Mouse (Mus musculus): Measurements from ENCODE around the gene Gm10097. TPM values are rescaled to one million over a fixed set of nuclear protein-coding genes. Genes with fewer than 3 reads are reported as not detected.

The Gm10097 gene
- total RNA-seq (2021), result under 1 TPM; 0.54 to 0.72 TPM
- long read RNA-seq, experiment 1, result 0 reads
- long read RNA-seq, experiment 2, partial matches to known transcripts, result 0 of 1 reads
- long read RNA-seq, experiment 2, other reads (novel, unspliced or antisense), result 0 of 1 reads

DNA sequence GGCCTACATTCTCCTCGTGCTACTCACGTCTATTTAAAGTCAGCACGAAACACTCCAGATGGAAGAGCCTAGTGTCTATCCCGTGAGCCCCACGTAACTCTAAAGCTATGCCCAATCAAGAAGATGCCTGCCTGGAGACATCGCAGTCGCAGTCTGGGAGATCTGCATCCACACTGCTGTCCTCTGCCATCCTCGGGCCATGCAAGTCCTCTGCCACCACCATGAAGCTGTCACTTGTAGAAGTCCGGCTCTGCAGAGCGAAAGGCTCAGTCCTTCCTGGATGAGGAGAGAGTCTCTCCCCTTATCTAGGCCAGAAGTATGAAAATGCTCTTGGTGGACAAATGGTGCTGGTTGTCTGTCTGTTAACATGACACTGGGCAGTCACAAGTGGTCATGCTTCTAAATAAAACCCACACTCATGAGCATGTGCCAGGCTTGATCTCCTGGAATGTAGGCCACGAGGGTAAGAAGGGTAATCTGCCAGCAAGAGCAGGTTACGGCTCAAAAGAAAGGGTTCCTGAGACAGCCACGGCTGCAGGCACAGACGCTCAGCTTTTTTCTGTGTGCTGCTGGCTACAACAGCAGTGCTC is at the start of gene Gm10097:
Gene Gm10097 (plus strand): TSS at position 517 of the 590 bp plus-strand sequence.
- DNase-seq, result no peak

GRCm38 (mm10) chr10:5025906-5026305 is 43.1 kb upstream of the Gm10097 start:
- no peak for DNase-seq

DNA sequence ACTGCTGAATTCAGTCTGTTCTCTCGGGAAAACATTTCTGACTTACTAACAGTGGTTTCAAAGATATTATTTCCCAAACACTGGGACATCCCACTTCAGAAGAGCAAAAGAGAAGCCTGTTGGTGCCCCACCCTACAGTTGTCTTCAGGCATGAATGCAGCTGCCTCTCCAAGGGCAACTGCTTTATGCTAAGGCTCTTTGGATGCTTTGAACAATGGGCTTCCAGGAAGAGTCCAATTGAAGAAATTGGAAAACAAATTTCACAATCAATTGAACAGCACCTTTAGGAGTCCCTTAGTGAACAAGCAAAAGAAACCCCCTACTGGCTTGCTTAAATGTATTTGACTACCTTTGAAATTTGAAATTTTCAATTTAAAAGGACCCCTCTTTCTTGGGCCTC is 41.8 kb upstream of the Gm10097 start:
- DNase-seq, result no peak

DNA sequence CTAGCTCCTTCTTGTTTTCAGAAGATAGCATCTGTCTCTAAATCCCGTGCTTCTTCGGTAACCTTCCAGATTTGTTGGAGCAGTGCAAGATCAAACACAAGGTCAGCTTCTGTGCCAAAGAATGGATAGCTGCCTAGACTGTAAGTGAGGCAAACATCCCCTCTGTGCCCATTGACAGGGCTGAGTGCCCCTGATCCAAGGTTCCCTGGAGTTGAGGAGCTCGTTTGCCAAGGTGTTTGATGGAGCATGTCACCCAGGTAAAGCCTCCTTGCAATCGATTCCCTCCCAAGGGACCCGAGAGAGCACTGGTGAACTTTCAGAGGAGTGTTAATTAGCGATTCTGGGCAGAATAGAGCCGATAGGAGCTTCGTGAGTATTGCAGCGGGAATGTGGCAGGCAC is 40.7 kb upstream of the Gm10097 start:
- DNase-seq, result no peak

DNA sequence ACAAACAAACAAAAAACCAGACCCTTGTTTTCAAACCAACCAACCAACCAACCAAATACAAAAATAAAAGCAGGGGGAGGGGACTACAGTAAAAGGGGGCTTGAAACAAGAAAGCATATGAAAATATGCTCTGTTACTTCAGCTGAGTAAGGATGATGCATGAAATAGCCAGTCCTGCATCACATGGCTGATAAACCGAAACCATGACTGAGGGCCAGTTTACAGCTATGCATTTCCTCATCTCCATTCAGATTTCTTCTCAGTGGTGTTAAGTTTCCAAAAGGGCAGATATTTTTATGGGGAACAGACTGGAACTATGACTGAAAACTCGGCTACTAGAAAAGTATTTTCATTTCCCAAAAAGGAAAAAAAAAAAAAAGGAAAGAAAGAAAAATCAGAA is 39.8 kb upstream of the Gm10097 start:
- no peak for DNase-seq

- no peak for DNase-seq
These were observed 39.1 kb upstream of the Gm10097 start for GRCm38 (mm10) chr10:5029883-5030282.

DNA sequence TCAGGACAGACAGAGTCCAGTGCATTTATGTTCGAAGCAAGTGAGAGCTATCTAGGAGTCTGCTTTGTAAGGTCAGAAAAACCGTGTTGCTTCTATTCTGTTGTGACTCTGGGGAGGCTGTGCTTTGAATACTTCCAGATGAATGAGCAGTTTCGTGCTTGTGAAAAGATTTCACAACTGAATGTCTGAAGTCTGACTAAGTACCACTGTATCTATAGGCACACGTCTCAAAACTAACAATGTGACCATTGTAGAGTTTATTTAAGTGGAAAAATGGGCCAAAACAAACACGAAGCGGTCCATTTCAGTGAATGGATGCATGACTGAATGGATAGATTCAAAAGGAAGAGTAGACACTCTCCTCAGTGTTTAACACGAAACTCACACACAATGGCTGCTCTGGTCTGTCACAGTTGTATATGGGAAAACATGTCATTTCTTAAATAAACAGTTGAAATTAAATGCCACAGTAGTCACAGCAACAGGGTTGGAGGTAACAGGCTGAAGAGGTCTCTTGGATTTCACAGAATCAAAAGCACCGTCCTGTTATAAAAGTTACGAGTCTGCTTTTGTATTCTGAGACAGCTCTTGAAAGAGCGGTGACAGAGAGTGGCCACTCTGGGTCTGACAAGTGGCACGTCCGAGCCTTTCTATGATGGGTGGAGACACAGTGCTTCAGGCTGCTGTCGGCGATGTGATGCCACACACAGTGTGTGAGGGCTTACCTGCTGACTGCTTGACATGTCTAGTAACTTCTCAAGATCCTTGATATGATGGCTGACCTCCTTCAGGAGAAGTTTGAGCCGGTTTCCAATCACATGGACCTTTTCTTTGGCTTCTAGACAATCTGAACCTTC is 36.6 kb upstream of the Gm10097 start:
- DNase-seq, result no peak

- DNase-seq, result no peak
These were observed 27.7 kb upstream of the Gm10097 start for GRCm38 (mm10) chr10:5041254-5041653.

DNA sequence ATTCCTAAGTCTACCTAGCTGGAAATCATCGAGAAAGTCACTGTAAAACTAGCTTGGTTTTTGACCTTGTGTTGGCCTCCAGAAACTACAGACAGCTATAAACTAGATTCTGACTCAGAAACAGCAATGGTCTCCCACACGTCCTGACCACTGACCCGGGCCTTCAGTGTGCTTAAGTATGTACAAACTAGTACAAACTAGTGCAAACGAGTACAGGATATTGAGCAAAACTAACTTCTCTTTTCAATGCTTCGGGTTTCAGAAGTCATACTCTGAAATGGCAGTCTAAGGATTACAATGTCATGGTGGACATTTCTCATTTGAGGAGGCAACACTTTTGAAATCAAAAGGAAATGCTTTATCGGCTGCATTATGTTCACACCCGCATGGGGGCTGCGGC is 24.5 kb upstream of the Gm10097 start:
- DNase-seq, result no peak

DNA sequence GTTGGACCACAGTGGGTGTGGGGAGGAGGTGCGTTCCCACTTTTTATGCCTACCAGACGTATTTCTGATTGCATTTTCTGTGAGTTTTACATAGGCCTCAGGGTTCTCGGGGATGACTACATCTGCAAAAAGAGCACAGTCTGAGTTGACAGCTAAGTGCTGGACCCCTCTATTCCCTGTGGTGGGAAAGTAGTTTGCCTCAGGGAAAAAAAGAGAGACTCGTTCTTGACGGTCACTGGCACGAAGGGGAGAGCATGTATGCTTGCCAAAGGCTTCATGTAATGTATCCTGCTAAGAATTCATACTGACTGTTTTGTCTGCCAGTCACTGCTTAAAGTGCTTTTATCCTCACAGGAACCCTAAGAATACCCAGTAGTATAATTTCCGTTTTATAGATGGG is 23.8 kb upstream of the Gm10097 start:
- DNase-seq, result no peak

GRCm38 (mm10) chr10:5045671-5046070 is 23.3 kb upstream of the Gm10097 start:
- no peak for DNase-seq

- no peak for DNase-seq
These were observed 12.7 kb upstream of the Gm10097 start for GRCm38 (mm10) chr10:5056243-5056735.

DNA sequence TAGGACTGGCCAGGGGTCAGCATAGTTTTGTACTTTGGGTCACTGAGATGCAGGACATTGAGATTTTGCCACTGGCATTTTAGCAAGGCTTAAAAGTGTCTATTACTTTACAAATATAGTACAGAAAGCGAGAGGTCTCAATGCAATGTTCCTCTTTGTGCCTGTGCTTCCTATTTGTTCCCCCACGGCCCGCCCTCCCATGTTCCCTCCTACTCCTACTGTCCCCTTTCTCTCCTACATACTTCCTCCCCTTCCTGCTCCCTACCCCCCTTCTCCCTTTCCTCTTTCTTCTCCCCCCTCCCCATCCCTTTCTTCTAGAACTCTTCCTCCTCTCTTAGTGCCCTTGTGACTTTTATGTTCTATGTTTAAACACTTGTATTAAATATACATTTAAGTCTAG is 12.1 kb upstream of the Gm10097 start:
- DNase-seq, result no peak

DNA sequence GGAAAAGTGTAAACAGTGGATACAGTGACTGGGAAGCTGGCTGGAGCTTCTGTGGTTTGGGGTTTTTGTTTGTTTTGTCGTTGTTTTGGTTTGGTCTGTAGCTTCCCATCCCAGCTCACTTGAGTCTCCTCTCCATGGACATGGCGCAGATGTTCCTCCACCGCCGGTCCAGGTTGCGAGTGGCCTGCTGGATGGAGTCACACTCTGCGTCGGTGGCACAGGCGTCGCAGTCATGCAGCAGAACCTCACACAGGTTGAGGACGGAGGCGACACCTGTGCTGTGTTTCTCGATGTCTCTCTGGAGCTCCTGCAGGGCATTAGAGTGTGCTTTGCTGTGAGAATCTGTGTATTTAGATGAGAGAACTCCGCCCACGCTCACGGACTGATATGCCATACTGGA is 11.3 kb upstream of the Gm10097 start:
- no peak for DNase-seq

GRCm38 (mm10) chr10:5058876-5059275 is 10.1 kb upstream of the Gm10097 start:
- no peak for DNase-seq

- no peak for DNase-seq
These were observed 9.0 kb upstream of the Gm10097 start for GRCm38 (mm10) chr10:5059983-5060382.

- no peak for DNase-seq
These were observed 1.9 kb upstream of the Gm10097 start for GRCm38 (mm10) chr10:5067113-5067512.

- no peak for DNase-seq
These were observed 1.4 kb downstream of the Gm10097 start for GRCm38 (mm10) chr10:5070168-5070940.

- no peak for DNase-seq
These were observed 1.9 kb downstream of the Gm10097 start for GRCm38 (mm10) chr10:5070941-5071231.

- no peak for DNase-seq
These were observed 3.1 kb downstream of the Gm10097 start for GRCm38 (mm10) chr10:5072054-5072453.

- no peak for DNase-seq
These were observed 6.7 kb downstream of the Gm10097 start for GRCm38 (mm10) chr10:5075724-5076123.

DNA sequence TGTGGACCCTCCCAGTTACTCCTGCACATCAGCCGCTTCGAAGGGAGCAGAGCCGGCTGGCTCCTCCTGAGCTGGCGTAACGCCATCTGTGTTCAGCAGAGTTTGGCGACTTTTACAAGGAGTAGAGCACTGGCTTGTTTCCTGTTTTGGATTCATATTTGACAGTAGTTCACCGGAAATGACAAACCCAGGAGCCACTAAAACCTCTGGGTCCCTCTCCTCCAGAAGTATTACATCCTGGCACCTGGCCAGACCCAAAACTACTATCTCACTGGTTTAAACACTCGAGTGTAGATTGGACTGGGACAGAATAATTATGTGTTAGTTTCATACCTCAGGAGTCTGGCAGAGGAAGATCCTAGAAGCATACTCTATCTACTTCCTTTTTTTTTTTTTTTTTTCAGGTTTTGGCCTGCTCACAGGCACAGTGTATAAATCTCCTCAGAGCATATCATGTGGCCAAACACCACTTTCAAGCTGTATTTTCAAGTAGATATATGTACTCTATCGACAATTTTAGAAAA is 11.0 kb downstream of the Gm10097 start:
- peak; percentile 69 for DNase-seq

DNA sequence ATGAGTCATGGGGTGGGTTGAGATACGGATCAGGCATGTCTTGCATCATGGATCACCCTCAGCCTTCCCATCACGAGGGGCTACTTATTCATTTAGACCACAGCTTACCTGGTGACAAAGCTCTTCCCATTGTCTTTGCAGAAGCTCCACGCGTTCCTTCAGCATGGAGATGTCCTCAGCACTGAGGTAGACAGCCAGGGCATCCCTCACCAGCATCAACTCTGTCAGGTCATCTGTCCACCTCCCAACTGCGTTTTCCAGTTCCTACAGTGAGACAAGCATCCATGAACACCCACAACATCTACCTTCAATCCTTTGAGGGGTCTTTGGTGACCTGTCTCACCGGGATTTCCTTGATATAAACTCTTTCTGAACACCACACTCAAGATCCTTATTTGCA is 14.7 kb downstream of the Gm10097 start:
- no peak for DNase-seq

Measured in gastrocnemius, postnatal 10 days (tissue).